Mouse (Mus musculus): ENCODE results near the gene Saa3.

- no peak for TF ChIP-seq CTCF (IDR thresholded peaks at IDR 0.05; ENCODE audit: low read depth, low read length)
- no peak for TF ChIP-seq GATA1 (IDR thresholded peaks at IDR 0.05; ENCODE audit: borderline replicate concordance, low read length)
Observed at GRCm38 (mm10) chr7:46676808-46677360, 38.6 kb downstream of the Saa3 start.

Data from G1E (cell line).